Mouse (Mus musculus) MEL (cell line): ENCODE data around the gene Rpl26. TPM values are rescaled to one million over a fixed set of nuclear protein-coding genes. Genes with fewer than 3 reads are reported as not detected.

Experiments
- DNase-seq: peaks from one replicate; pipeline ENCODE4 v3.0.0; 2011; ENCODE audit warnings: low read depth, low spot score
- H3K27ac ChIP-seq: 2 replicates; pipeline ENCODE4 v1.5.1; 2012; ENCODE audit warnings: low read depth, mild to moderate bottlenecking, control low read depth, low read length, moderate library complexity; ENCODE audit not compliant: control insufficient read depth
- H3K27me3 ChIP-seq, 2 experiments: fragments of 150-350 bp in 1 of 2; sonication (generic) in 1 of 2; 2 replicates each; pipeline ENCODE4 v1.6.1; 2012; ENCODE audit warnings: low read length in 2 of 2, mild to moderate bottlenecking in 2 of 2, improper control_type of control experiment in 1 of 2, moderate library complexity in 1 of 2; ENCODE audit not compliant: insufficient read depth in 2 of 2, control insufficient read depth in 1 of 2
- H3K36me3 ChIP-seq, 2 experiments: 2 replicates each; pipeline ENCODE4 v1.6.1; 2012 to 2014; ENCODE audit warnings: low read length in 2 of 2, improper control_type of control experiment in 1 of 2, inconsistent platforms in 1 of 2, mild to moderate bottlenecking in 1 of 2; ENCODE audit not compliant: insufficient read depth in 2 of 2, control insufficient read depth in 1 of 2
- H3K4me1 ChIP-seq, 2 experiments: fragments of 150-350 bp in 1 of 2; sonication (generic) in 1 of 2; 2 replicates each; pipeline ENCODE4 v1.6.1; 2012; ENCODE audit warnings: low read length in 2 of 2, improper control_type of control experiment in 1 of 2, mild to moderate bottlenecking in 1 of 2; ENCODE audit not compliant: insufficient read depth in 2 of 2, control insufficient read depth in 1 of 2
- H3K4me3 ChIP-seq, 2 experiments: fragments of 150-350 bp in 1 of 2; sonication (generic) in 1 of 2; 2 replicates each; pipeline ENCODE4 v1.5.1; 2012; ENCODE audit warnings: low read depth in 2 of 2, low read length in 2 of 2, mild to moderate bottlenecking in 2 of 2, moderate library complexity in 2 of 2, control low read depth in 1 of 2, improper control_type of control experiment in 1 of 2; ENCODE audit not compliant: control insufficient read depth in 1 of 2, insufficient read depth in 1 of 2
- H3K79me2 ChIP-seq: 2 replicates; pipeline ENCODE4 v1.6.1; 2012; ENCODE audit warnings: mild to moderate bottlenecking, low read length, moderate library complexity; ENCODE audit not compliant: control insufficient read depth, poor library complexity, insufficient read depth
- H3K9ac ChIP-seq: 2 replicates; pipeline ENCODE4 v1.6.1; 2012; ENCODE audit warnings: low read depth, mild to moderate bottlenecking, control low read depth, low read length, moderate library complexity; ENCODE audit not compliant: control insufficient read depth, poor library complexity, severe bottlenecking
- H3K9me3 ChIP-seq: fragments of 150-350 bp; sonication (generic); replicated peaks from 2 replicates; pipeline ENCODE4 v1.6.1; 2012; ENCODE audit warnings: mild to moderate bottlenecking, low read length, improper control_type of control experiment, moderate library complexity; ENCODE audit not compliant: insufficient read depth
- BHLHE40 ChIP-seq: IDR thresholded peaks from 2 replicates; pipeline ENCODE4 v1.6.1; 2012; ENCODE audit warnings: low read depth, mild to moderate bottlenecking, inconsistent platforms, low read length, improper control_type of control experiment, borderline replicate concordance
- CHD1 ChIP-seq: IDR thresholded peaks from 2 replicates; pipeline ENCODE4 v1.6.1; 2012; ENCODE audit warnings: low read depth, mild to moderate bottlenecking, inconsistent platforms, low read length, improper control_type of control experiment
- CHD2 ChIP-seq: IDR thresholded peaks from 2 replicates; pipeline ENCODE4 v1.6.1; 2011; ENCODE audit warnings: low read length, improper control_type of control experiment
- CTCF ChIP-seq, 3 experiments: IDR thresholded peaks in 2 of 3; conservative IDR thresholded peaks in 1 of 3; 2 replicates each; pipeline ENCODE4 v1.5.1; 2011 to 2012; ENCODE audit warnings: low read length in 3 of 3, low read depth in 2 of 3, mild to moderate bottlenecking in 2 of 3, improper control_type of control experiment in 1 of 3, inconsistent platforms in 1 of 3, mixed read lengths in 1 of 3, moderate library complexity in 1 of 3; ENCODE audit not compliant: control insufficient read depth in 1 of 3, insufficient read depth in 1 of 3, poor library complexity in 1 of 3, severe bottlenecking in 1 of 3
- E2F4 ChIP-seq: IDR thresholded peaks from 2 replicates; pipeline ENCODE4 v1.6.1; 2011; ENCODE audit warnings: low read depth, low read length, improper control_type of control experiment, borderline replicate concordance
- EP300 ChIP-seq, 2 experiments: IDR thresholded peaks; 2 replicates each; pipeline ENCODE4 v1.6.1; 2011; ENCODE audit warnings: improper control_type of control experiment in 2 of 2, low read length in 2 of 2, low read depth in 1 of 2, mild to moderate bottlenecking in 1 of 2
- GABPA ChIP-seq: IDR thresholded peaks from 2 replicates; pipeline ENCODE4 v1.6.1; 2012; ENCODE audit warnings: low read depth, mild to moderate bottlenecking, inconsistent platforms, low read length, improper control_type of control experiment, moderate library complexity
- HCFC1 ChIP-seq: IDR thresholded peaks from 2 replicates; pipeline ENCODE4 v1.6.1; 2012; ENCODE audit warnings: low read depth, mild to moderate bottlenecking, inconsistent platforms, low read length, improper control_type of control experiment, moderate library complexity
- JUND ChIP-seq: IDR thresholded peaks from 2 replicates; pipeline ENCODE4 v1.6.1; 2011; ENCODE audit warnings: low read depth, mild to moderate bottlenecking, improper control_type of control experiment, low read length
- KAT2A ChIP-seq: conservative IDR thresholded peaks from 2 replicates; pipeline ENCODE4 v1.6.1; 2012; ENCODE audit warnings: low read depth, low read length, improper control_type of control experiment, inconsistent platforms
- MAFK ChIP-seq: IDR thresholded peaks from 2 replicates; pipeline ENCODE4 v1.6.1; 2011; ENCODE audit warnings: low read depth, mild to moderate bottlenecking, low read length, improper control_type of control experiment, borderline replicate concordance
- MAX ChIP-seq: IDR thresholded peaks from 2 replicates; pipeline ENCODE4 v1.6.1; 2011; ENCODE audit warnings: low read length, improper control_type of control experiment
- MAZ ChIP-seq: IDR thresholded peaks from 2 replicates; pipeline ENCODE4 v1.6.1; 2012; ENCODE audit warnings: low read depth, mild to moderate bottlenecking, inconsistent platforms, low read length, improper control_type of control experiment
- MEF2A ChIP-seq: IDR thresholded peaks from 2 replicates; pipeline ENCODE4 v1.6.1; 2014; ENCODE audit warnings: low read depth, mild to moderate bottlenecking, inconsistent platforms, low read length, improper control_type of control experiment; ENCODE audit not compliant: poor library complexity, insufficient replicate concordance, severe bottlenecking; ENCODE audit errors: extremely low read depth
- MXI1 ChIP-seq: IDR thresholded peaks from 2 replicates; pipeline ENCODE4 v1.6.1; 2011; ENCODE audit warnings: mild to moderate bottlenecking, low read depth, low read length, improper control_type of control experiment
- MYB ChIP-seq: IDR thresholded peaks from 2 replicates; pipeline ENCODE4 v1.6.1; 2011; ENCODE audit warnings: mild to moderate bottlenecking, low read depth, low read length, improper control_type of control experiment
- MYC ChIP-seq: IDR thresholded peaks from 2 replicates; pipeline ENCODE4 v1.6.1; 2011; ENCODE audit warnings: low read depth, mild to moderate bottlenecking, low read length, improper control_type of control experiment, moderate library complexity
- NELFE ChIP-seq: IDR thresholded peaks from 2 replicates; pipeline ENCODE4 v1.6.1; 2011; ENCODE audit warnings: low read depth, low read length, improper control_type of control experiment
- NRF1 ChIP-seq: IDR thresholded peaks from 2 replicates; pipeline ENCODE4 v1.6.1; 2014; ENCODE audit warnings: low read depth, mild to moderate bottlenecking, inconsistent platforms, low read length, improper control_type of control experiment, moderate library complexity; ENCODE audit not compliant: poor library complexity, insufficient read depth, severe bottlenecking
- POLR2A ChIP-seq, 2 experiments: IDR thresholded peaks; 2 replicates each; pipeline ENCODE4 v1.6.1; 2011 to 2012; ENCODE audit warnings: low read length in 2 of 2, mild to moderate bottlenecking in 2 of 2, control low read depth in 1 of 2, improper control_type of control experiment in 1 of 2, low read depth in 1 of 2, moderate library complexity in 1 of 2; ENCODE audit not compliant: control insufficient read depth in 1 of 2, insufficient read depth in 1 of 2, poor library complexity in 1 of 2
- POLR2AphosphoS2 ChIP-seq: IDR thresholded peaks from 2 replicates; pipeline ENCODE4 v1.6.1; 2011; ENCODE audit warnings: low read length, improper control_type of control experiment
- POLR2AphosphoS5 ChIP-seq: IDR thresholded peaks from 2 replicates; pipeline ENCODE4 v1.6.1; 2012; ENCODE audit warnings: low read depth, borderline replicate concordance, mild to moderate bottlenecking, inconsistent platforms, low read length, moderate library complexity, mixed read lengths
- RCOR1 ChIP-seq: IDR thresholded peaks from 2 replicates; pipeline ENCODE4 v1.6.1; 2012; ENCODE audit warnings: low read depth, mild to moderate bottlenecking, inconsistent platforms, low read length, improper control_type of control experiment
- SIN3A ChIP-seq: IDR thresholded peaks from 2 replicates; pipeline ENCODE4 v1.6.1; 2012; ENCODE audit warnings: low read length, improper control_type of control experiment, inconsistent platforms
- SMC3 ChIP-seq: IDR thresholded peaks from 2 replicates; pipeline ENCODE4 v1.6.1; 2011; ENCODE audit warnings: low read depth, low read length, improper control_type of control experiment
- TAL1 ChIP-seq: IDR thresholded peaks from 2 replicates; pipeline ENCODE4 v1.6.1; 2012; ENCODE audit warnings: mild to moderate bottlenecking, inconsistent platforms, low read length, moderate library complexity, mixed read lengths
- TBP ChIP-seq: IDR thresholded peaks from 2 replicates; pipeline ENCODE4 v1.8.0; 2011; ENCODE audit warnings: low read depth, low read length, improper control_type of control experiment
- TCF12 ChIP-seq: IDR thresholded peaks from 2 replicates; pipeline ENCODE4 v1.6.1; 2014; ENCODE audit warnings: low read depth, mild to moderate bottlenecking, inconsistent platforms, low read length, improper control_type of control experiment, moderate library complexity
- USF1 ChIP-seq: IDR thresholded peaks from 2 replicates; pipeline ENCODE4 v1.6.1; 2014; ENCODE audit warnings: low read depth, mild to moderate bottlenecking, inconsistent platforms, low read length, improper control_type of control experiment, moderate library complexity
- USF2 ChIP-seq, 2 experiments: IDR thresholded peaks; 2 replicates each; pipeline ENCODE4 v1.6.1; 2011 to 2012; ENCODE audit warnings: improper control_type of control experiment in 2 of 2, low read length in 2 of 2, borderline replicate concordance in 1 of 2, inconsistent platforms in 1 of 2, low read depth in 1 of 2, mild to moderate bottlenecking in 1 of 2; ENCODE audit not compliant: insufficient read depth in 1 of 2
- ZMIZ1 ChIP-seq: IDR thresholded peaks from 2 replicates; pipeline ENCODE4 v1.6.1; 2012; ENCODE audit warnings: low read depth, mild to moderate bottlenecking, inconsistent platforms, low read length, improper control_type of control experiment, moderate library complexity
- polyA plus RNA-seq, 2 experiments: library from polyadenylated mRNA; stranded (reverse) in 1 of 2; unstranded in 1 of 2; fragments of >175 nt in 1 of 2; fragments of >200 nt in 1 of 2; gene quantifications; 2 replicates each; pipeline versions ENCODE4 v1.2.1 to v1.2.4; 2012; ENCODE audit warnings: low replicate concordance in 2 of 2, low read depth in 1 of 2; ENCODE audit not compliant: insufficient read length in 2 of 2, insufficient read depth in 1 of 2, missing spikeins in 1 of 2
- total RNA-seq: library from RNA; depleted of rRNA; stranded (reverse); fragments of 300-350 nt; gene quantifications from 2 replicates; pipeline ENCODE4 v1.2.3, GENCODE M21; 2012

Rpl26 gene
- total and polyA plus RNA-seq, 3 experiments = 3,167 to 5,512 TPM; not detected in 1

DNA sequence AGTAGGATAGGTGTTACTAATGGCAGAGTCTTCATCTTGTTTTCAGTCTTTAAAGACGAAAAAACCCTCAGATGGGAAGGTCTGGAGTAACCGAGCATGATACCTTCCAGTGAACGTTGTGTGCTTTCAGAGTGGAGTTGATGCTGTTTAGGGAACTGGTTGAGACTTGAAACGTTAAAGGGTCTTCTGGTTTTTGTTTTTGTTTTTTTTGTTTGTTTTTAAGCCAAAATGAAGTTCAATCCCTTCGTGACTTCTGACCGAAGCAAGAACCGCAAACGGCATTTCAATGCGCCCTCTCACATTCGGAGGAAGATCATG lies 623 bp downstream of the Rpl26 start:
- Histone ChIP-seq H3K4me1 (peaks cover 3 to 47% of the 10 kb centered on the region in 2 experiments; a peak in 2 of 4 replicates), H3K9ac (peak overlapping the region; percentile 92), H3K27ac (peak overlapping the region; percentile 81), H3K27me3 (no peaks in the 10 kb centered on the region), H3K4me3 (peak overlapping the region; percentile 84 to 88), H3K79me2 (peaks cover 22% of the 10 kb centered on the region), H3K9me3 (no peaks in the 10 kb centered on the region), H3K36me3 (peaks cover 25 to 48% of the 10 kb centered on the region in 2 experiments)
- no peak for DNase-seq
- TF ChIP-seq CHD1 (peak; percentile 97; the same call in 1 of the 2 replicates), MYB (no peak), BHLHE40 (no peak), TBP (no peak), JUND (peak; percentile 12; the same call in 1 of the 2 replicates), HCFC1 (no peak), E2F4 (0 out of 2 replicates have a peak, but pooled peaks have one; percentile 41), POLR2AphosphoS2 (0 out of 2 replicates have a peak, but pooled peaks have one; percentile 3)

DNA sequence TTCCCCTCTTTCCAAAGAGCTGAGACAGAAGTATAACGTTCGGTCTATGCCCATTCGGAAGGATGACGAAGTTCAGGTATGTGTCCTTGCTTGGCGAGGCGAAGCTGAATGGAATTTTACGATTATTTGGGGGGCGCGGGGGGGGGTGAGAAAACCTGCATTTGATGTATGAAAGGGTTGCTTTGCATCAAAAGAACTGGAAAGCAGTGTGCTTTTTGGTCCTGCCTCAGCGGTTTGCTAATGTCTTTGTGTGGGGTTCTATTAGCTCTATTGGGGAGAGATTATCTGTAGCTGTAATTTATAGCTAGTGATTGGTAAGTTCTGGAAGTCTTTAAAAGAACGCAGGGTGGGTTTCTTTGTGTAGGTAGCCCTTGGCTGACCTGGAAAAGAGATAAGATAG lies 984 bp downstream of the Rpl26 start:
- DNase-seq = peak; percentile 42
- Histone ChIP-seq H3K9me3 (no peaks in the 10 kb centered on the region), H3K4me3 (peak overlapping the region; percentile 84 to 88), H3K79me2 (peaks cover 22% of the 10 kb centered on the region), H3K36me3 (peaks cover 25 to 46% of the 10 kb centered on the region in 2 experiments), H3K9ac (peak overlapping the region; percentile 92), H3K4me1 (peaks cover 2 to 46% of the 10 kb centered on the region in 2 experiments; a peak in 2 of 4 replicates), H3K27me3 (no peaks in the 10 kb centered on the region), H3K27ac (peak overlapping the region; percentile 81)
- TF ChIP-seq MYC = 0 out of 2 replicates have a peak, but pooled peaks have one; percentile 21
- TF ChIP-seq NELFE = no peak; the same call in 1 of the 2 replicates
- no peak for TF ChIP-seq TAL1
- no peak for TF ChIP-seq CHD2
- no peak for TF ChIP-seq MYB
- TF ChIP-seq TCF12 = peak; percentile 20; the same call in 1 of the 2 replicates
- no peak for TF ChIP-seq KAT2A
- 0 out of 2 replicates have a peak, but pooled peaks have one; percentile 7 for TF ChIP-seq TBP
- TF ChIP-seq GABPA = no peak
- no peak for TF ChIP-seq MXI1
- no peak for TF ChIP-seq RCOR1
- no peak for TF ChIP-seq SMC3
- TF ChIP-seq USF2 (IDR thresholded peaks at IDR 0.05; ENCODE audit: borderline replicate concordance in 1 of 2, insufficient read depth in 1 of 2, low read depth in 1 of 2, low read length in 2 of 2) = no peak
- no peak for TF ChIP-seq POLR2AphosphoS5
- no peak for TF ChIP-seq USF1
- TF ChIP-seq JUND = no peak; the same call in 1 of the 2 replicates
- TF ChIP-seq MAZ = no peak
- no peak for TF ChIP-seq MAX
- TF ChIP-seq POLR2A (IDR thresholded peaks at IDR 0.05; ENCODE audit: control insufficient read depth in 1 of 2, insufficient read depth in 1 of 2, low read depth in 1 of 2, low read length in 2 of 2, poor library complexity in 1 of 2) = no peak
- TF ChIP-seq NRF1 = no peak
- TF ChIP-seq MEF2A = no peak
- TF ChIP-seq ZMIZ1 = no peak
- no peak for TF ChIP-seq BHLHE40
- TF ChIP-seq CTCF (IDR thresholded peaks at IDR 0.05 in 2 of 3, conservative IDR thresholded peaks at IDR 0.05 in 1 of 3; ENCODE audit: control insufficient read depth in 1 of 3, insufficient read depth in 1 of 3, low read depth in 2 of 3, low read length in 3 of 3, poor library complexity in 1 of 3, severe bottlenecking in 1 of 3) = no peak
- TF ChIP-seq EP300 (IDR thresholded peaks at IDR 0.05; ENCODE audit: low read depth in 1 of 2, low read length in 2 of 2) = no peak; a peak in 1 of 4 replicates
- peak; percentile 12; the same call in 1 of the 2 replicates for TF ChIP-seq SIN3A
- TF ChIP-seq MAFK = no peak
